Mouse (Mus musculus): ENCODE measurements around the gene Vmn2r3. TPM values are rescaled to one million over a fixed set of nuclear protein-coding genes. Genes with fewer than 3 reads are reported as not detected.
"Not testable (repeated sequence)": the region's sequence is repeated elsewhere in the genome, so short reads cannot be mapped to it uniquely, and the experiment has no call there.

The Vmn2r3 gene
- 0.03 and 0.05 TPM in 2 replicates for polyA plus RNA-seq (2015; fragmentation: Nextera tagmentation; extraction: Ambion mirVana)

- DNase-seq (ENCODE audit: low spot score) = no peak
These were observed at the start of gene Vmn2r3 for GRCm38 (mm10) chr3:64289609-64290008. Gene Vmn2r3, minus strand, starts transcription at chr3:64289709.

DNA sequence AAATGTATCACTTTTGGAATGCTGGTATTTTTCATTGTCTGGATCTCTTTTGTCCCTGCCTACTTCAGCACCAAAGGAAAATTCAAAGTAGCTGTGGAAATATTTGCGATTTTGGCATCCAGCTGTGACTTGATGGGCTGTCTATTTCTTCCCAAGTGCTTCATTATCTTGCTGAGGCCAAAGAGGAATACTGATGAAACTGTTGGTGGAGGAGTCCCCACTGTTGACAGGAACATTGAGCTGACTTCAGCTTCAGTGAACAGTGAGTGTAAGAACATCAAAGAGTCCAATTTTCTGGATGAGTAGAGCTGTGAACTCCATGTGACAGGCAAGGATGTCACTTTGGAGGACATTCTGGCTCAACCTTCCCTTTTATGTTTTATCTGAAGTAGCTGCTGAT lies 43.0 kb upstream of the Vmn2r3 start:
- DNase-seq (ENCODE audit: low spot score) = no peak

DNA sequence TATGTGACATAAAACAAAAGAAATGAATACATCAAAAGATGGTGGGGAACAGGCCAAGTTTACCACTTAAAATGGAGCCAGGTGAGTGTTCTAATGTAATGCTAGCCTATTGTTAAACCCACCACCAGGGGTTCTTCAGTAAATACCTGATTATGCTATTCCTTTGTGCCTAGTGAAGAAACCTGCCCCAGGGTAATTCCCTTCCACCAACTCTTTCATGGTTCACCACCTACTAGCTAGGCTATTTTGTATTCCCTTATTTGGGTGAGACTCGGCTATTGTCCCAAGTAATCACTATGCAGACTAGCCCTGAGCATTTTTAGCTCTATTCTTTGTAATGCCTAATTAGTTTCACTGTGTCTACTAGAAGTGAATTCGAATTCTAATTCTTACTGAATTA lies 32.3 kb upstream of the Vmn2r3 start:
- no peak for DNase-seq (ENCODE audit: low spot score)

DNA sequence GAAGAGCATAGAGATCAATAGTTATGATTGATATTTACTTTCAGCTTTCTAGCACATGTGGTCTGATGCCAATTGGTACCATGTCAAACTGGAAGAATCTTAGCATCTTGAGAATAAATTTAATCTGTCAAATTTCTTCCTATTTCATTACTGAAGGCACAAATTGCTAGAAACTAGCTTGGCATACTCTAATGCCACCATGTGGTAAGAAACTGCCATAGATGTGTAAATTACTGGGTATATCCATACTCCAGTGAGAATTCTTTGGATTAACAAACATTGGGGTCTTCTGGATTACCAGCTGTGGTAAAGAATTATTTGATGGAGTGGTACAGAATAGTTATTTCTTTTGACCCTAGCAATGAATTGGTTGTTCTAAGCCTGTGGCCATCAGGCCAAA lies 17.3 kb upstream of the Vmn2r3 start:
- DNase-seq (ENCODE audit: low spot score) = no peak

DNA sequence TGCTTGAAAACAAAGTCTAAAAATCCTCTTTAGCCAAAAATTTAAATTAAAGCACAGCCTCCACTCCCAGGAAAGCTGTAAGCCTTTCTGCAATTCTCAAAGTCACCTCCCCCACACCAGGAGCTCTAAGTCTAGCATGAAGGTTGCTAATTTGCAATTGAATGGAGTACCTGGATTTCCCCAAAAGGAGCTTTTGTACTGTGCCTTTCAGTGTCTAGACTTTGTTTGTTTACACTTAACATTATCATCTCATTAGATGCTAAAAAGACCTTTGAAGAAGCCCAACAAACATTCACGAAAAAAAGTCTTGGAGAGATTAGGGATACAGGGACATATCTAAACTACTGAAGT lies 23.8 kb downstream of the Vmn2r3 start:
- no peak for DNase-seq (ENCODE audit: low spot score)

DNA sequence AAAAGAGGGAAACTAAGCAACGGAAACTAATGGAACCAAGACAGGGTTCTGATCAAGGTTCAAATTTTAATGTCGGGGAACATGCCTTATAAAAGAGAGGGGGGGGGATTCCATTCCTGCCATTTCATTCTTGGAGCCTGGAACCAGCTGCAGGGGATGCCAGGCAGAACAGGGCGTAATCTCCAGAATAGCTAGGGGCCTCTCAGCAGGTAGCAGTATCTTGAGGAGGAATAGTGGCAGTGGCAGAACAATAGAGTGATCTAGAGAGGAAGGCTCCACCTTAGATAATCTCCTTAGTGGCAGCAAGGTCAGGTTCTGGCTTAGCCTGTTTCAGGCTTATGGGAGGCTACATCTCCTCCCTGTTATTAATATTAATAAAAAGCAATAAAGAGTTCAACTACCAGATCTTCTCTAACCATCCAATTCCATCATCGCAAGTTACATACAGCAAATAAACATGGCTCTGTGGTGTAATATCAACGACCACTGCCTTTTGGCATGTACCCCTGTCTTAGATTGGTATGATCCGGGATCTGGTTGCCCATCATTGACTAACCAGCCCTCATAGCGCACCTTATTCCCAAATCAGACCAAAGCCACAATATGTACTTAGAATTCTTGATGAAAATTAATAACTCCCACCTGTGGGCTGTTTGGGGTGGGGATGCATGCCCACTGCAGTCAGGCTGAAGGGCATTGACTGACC lies 24.3 kb downstream of the Vmn2r3 start:
- DNase-seq (ENCODE audit: low spot score) = not testable (repeated sequence)

GRCm38 (mm10) chr3:64259582-64259981 lies 29.9 kb downstream of the Vmn2r3 start:
- no peak for DNase-seq (ENCODE audit: low spot score)

GRCm38 (mm10) chr3:64251646-64252045 lies 37.9 kb downstream of the Vmn2r3 start:
- no peak for DNase-seq (ENCODE audit: low spot score)

GRCm38 (mm10) chr3:64250461-64250860 lies 39.0 kb downstream of the Vmn2r3 start:
- DNase-seq (ENCODE audit: low spot score) = not testable (repeated sequence)

- DNase-seq (ENCODE audit: low spot score) = not testable (repeated sequence)
These were observed 54.0 kb downstream of the Vmn2r3 start for GRCm38 (mm10) chr3:64235459-64235858.

DNA sequence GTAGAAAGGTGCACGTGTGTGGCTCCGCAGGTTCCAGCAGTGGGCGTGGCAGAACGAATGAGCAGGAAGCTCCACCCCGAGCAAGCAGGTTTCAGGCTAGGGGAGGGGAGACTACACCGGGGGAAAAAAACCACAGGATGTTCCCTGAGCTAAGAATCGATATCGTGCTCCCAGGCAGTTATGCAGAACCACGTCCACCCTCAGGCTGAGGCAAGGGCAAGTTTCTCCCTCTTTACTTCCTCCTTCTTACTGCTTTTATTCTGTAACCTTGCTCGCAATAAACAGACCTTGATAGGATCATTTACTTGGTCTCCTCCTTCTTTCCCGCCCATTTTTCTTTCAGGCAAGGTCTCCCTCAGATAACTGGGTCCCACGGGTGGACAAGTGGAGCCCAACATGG lies 55.9 kb downstream of the Vmn2r3 start:
- DNase-seq (ENCODE audit: low spot score) = not testable (repeated sequence)

- no peak for DNase-seq (ENCODE audit: low spot score)
These were observed 62.3 kb downstream of the Vmn2r3 start for GRCm38 (mm10) chr3:64227243-64227642.

Other genes starting within 250 kb of the Vmn2r3 start
- gene Vmn2r1, start 208.2 kb downstream of the Vmn2r3 start, polyA plus RNA-seq (2015; fragmentation: Nextera tagmentation; extraction: Ambion mirVana) = 0.05 TPM in 2 replicates
- gene Vmn2r2, start 147.8 kb downstream of the Vmn2r3 start, polyA plus RNA-seq (2015; fragmentation: Nextera tagmentation; extraction: Ambion mirVana) = not detected in 2 replicates
- not detected in 2 replicates for gene Vmn2r4, start 125.7 kb upstream of the Vmn2r3 start, polyA plus RNA-seq (2015; fragmentation: Nextera tagmentation; extraction: Ambion mirVana)
- gene Vmn2r5, start 220.1 kb upstream of the Vmn2r3 start, polyA plus RNA-seq (2015; fragmentation: Nextera tagmentation; extraction: Ambion mirVana) = not detected in 2 replicates